Mouse (Mus musculus): ENCODE results near the gene Trim37.
"Not testable (repeated sequence)": the region's sequence is repeated elsewhere in the genome, so short reads cannot be mapped to it uniquely, and the experiment has no call there.

The Trim37 gene

GRCm38 (mm10) chr11:87227056-87227455, 100.2 kb downstream of the Trim37 start:
- DNase-seq (ENCODE audit: low spot score in 2 of 2) = no peak

- DNase-seq (ENCODE audit: low spot score in 2 of 2) = no peak
These were observed 106.5 kb downstream of the Trim37 start for GRCm38 (mm10) chr11:87233377-87233776.

- no peak for DNase-seq (ENCODE audit: low spot score in 2 of 2)
These were observed 108.0 kb downstream of the Trim37 start for GRCm38 (mm10) chr11:87234743-87235485.

GRCm38 (mm10) chr11:87235486-87235872, 108.6 kb downstream of the Trim37 start:
- no peak for DNase-seq (ENCODE audit: low spot score in 2 of 2)

GRCm38 (mm10) chr11:87238891-87239530, 112.1 kb downstream of the Trim37 start:
- no peak for DNase-seq (ENCODE audit: low spot score in 2 of 2)

GRCm38 (mm10) chr11:87240141-87240832, 113.4 kb downstream of the Trim37 start:
- DNase-seq (ENCODE audit: low spot score in 2 of 2) = no peak

- DNase-seq (ENCODE audit: low spot score in 2 of 2) = no peak
These were observed 113.9 kb downstream of the Trim37 start for GRCm38 (mm10) chr11:87240833-87241215.

- DNase-seq (ENCODE audit: low spot score in 2 of 2) = no peak
These were observed 114.4 kb downstream of the Trim37 start for GRCm38 (mm10) chr11:87241256-87241655.

GRCm38 (mm10) chr11:87245171-87245840, 118.4 kb downstream of the Trim37 start:
- no peak for DNase-seq (ENCODE audit: low spot score in 2 of 2)

- DNase-seq (ENCODE audit: low spot score in 2 of 2) = no peak
These were observed 119.3 kb downstream of the Trim37 start for GRCm38 (mm10) chr11:87246107-87246651.

- no peak for DNase-seq (ENCODE audit: low spot score in 2 of 2)
These were observed 120.0 kb downstream of the Trim37 start for GRCm38 (mm10) chr11:87246724-87247493.

GRCm38 (mm10) chr11:87247494-87247866, 120.6 kb downstream of the Trim37 start:
- DNase-seq (ENCODE audit: low spot score in 2 of 2) = no peak

GRCm38 (mm10) chr11:87250132-87250531, 123.3 kb downstream of the Trim37 start:
- no peak for DNase-seq (ENCODE audit: low spot score in 2 of 2)

GRCm38 (mm10) chr11:87253294-87253693, 126.4 kb downstream of the Trim37 start:
- no peak for DNase-seq (ENCODE audit: low spot score in 2 of 2)

GRCm38 (mm10) chr11:87254149-87254548, 127.3 kb downstream of the Trim37 start:
- DNase-seq (ENCODE audit: low spot score in 2 of 2) = no peak

GRCm38 (mm10) chr11:87257282-87257681, 130.4 kb downstream of the Trim37 start:
- DNase-seq (ENCODE audit: low spot score in 2 of 2) = no peak

- no peak for DNase-seq (ENCODE audit: low spot score in 2 of 2)
These were observed 132.9 kb downstream of the Trim37 start for GRCm38 (mm10) chr11:87259792-87260191.

GRCm38 (mm10) chr11:87261705-87262104, 134.8 kb downstream of the Trim37 start:
- not testable (repeated sequence) for DNase-seq (ENCODE audit: low spot score in 2 of 2)

GRCm38 (mm10) chr11:87263946-87264345, 137.1 kb downstream of the Trim37 start:
- no peak for DNase-seq (ENCODE audit: low spot score in 2 of 2)

GRCm38 (mm10) chr11:87266246-87266645, 139.4 kb downstream of the Trim37 start:
- DNase-seq (ENCODE audit: low spot score in 2 of 2) = no peak

- DNase-seq (ENCODE audit: low spot score in 2 of 2) = no peak
These were observed 141.9 kb downstream of the Trim37 start for GRCm38 (mm10) chr11:87268803-87269202.
